Mouse (Mus musculus) liver, embryonic 12.5 days (tissue): ENCODE measurements around the gene Tcp10c. TPM values are rescaled to one million over a fixed set of nuclear protein-coding genes. Genes with fewer than 3 reads are reported as not detected.
A peak's percentile ranks its signal among the peaks of the same experiment; 100 is the strongest.
"Not testable (repeated sequence)": the region's sequence is repeated elsewhere in the genome, so short reads cannot be mapped to it uniquely, and the experiment has no call there.

Experiments used
- ATAC-seq: fragments of 200-750 bp; cut with Nextera tagmentation; 2 replicates; pipeline ENCODE4 v1.8.0; 2017; ENCODE audit warnings: moderate number of reproducible peaks, mild to moderate bottlenecking, moderate library complexity
- H3K27ac ChIP-seq: fragments of 300-500 bp; sonication (generic); 2 replicates; pipeline ENCODE4 v1.5.1; 2016; ENCODE audit warnings: mild to moderate bottlenecking
- H3K27me3 ChIP-seq: fragments of 300-500 bp; sonication (generic); replicated peaks from 2 replicates; pipeline ENCODE4 v1.6.1; 2016; ENCODE audit warnings: mild to moderate bottlenecking, moderate library complexity
- H3K36me3 ChIP-seq: fragments of 300-500 bp; sonication (generic); 2 replicates; pipeline ENCODE4 v1.6.1; 2016; ENCODE audit warnings: mild to moderate bottlenecking, moderate library complexity
- H3K4me1 ChIP-seq: fragments of 300-500 bp; sonication (generic); 2 replicates; pipeline ENCODE4 v1.6.1; 2016
- H3K4me2 ChIP-seq: fragments of 300-500 bp; sonication (generic); 2 replicates; pipeline ENCODE4 v1.6.1; 2016; ENCODE audit warnings: mild to moderate bottlenecking, moderate library complexity
- H3K4me3 ChIP-seq: fragments of 300-500 bp; sonication (generic); 2 replicates; pipeline ENCODE4 v1.5.1; 2016; ENCODE audit warnings: mild to moderate bottlenecking, moderate library complexity
- H3K9ac ChIP-seq: fragments of 300-500 bp; sonication (generic); 2 replicates; pipeline ENCODE4 v1.6.1; 2016; ENCODE audit warnings: mild to moderate bottlenecking, moderate library complexity
- H3K9me3 ChIP-seq: fragments of 300-500 bp; sonication (generic); replicated peaks from 2 replicates; pipeline ENCODE4 v1.6.1; 2016; ENCODE audit warnings: mild to moderate bottlenecking, moderate library complexity
- WGBS: fragments of 180-500 bp; shearing (Covaris S2); methylation state at CpG from one replicate; pipeline ENCODE4 v1.1.7; 2016; ENCODE audit not compliant: insufficient replicate concordance; 5-methylcytosine and 5-hydroxymethylcytosine counted together
- polyA plus RNA-seq: library from polyadenylated mRNA; unstranded; fragments of >200 nt; fragmentation: Nextera tagmentation; extraction: Ambion mirVana; gene quantifications from 2 replicates; pipeline ENCODE4 v1.2.1, GENCODE M21; 2016

Gene Tcp10c
- polyA plus RNA-seq, 1 experiment from 2014 or later: not detected

GRCm38 (mm10) chr17:13353249-13353648 is 1.1 kb upstream of the Tcp10c start:
- H3K4me3 ChIP-seq, ATAC-seq, H3K27ac ChIP-seq, H3K4me2 ChIP-seq, H3K36me3 ChIP-seq, H3K9ac ChIP-seq, H3K4me1 ChIP-seq, H3K27me3 ChIP-seq: not testable (repeated sequence)
- peaks cover 22% of the 10 kb centered on the region for H3K9me3 ChIP-seq
- WGBS: 70% methylated on average over 8 of the region's 8 CpGs

GRCm38 (mm10) chr17:13362489-13362888 is 8.1 kb downstream of the Tcp10c start:
- peak; percentile 50; the same call in 1 of the 2 replicates for ATAC-seq

GRCm38 (mm10) chr17:13363773-13364172 is 9.4 kb downstream of the Tcp10c start:
- not testable (repeated sequence) for H3K4me3 ChIP-seq, H3K4me2 ChIP-seq, H3K27ac ChIP-seq, H3K4me1 ChIP-seq, ATAC-seq, H3K9ac ChIP-seq, H3K27me3 ChIP-seq, H3K36me3 ChIP-seq
- 72% methylated on average over 4 of the region's 5 CpGs for WGBS
- peaks cover 22% of the 10 kb centered on the region for H3K9me3 ChIP-seq

More at GRCm38 (mm10) chr17:13362489-13362888, 8.1 kb downstream of the Tcp10c start:
- H3K9me3 ChIP-seq: peaks cover 18% of the 10 kb centered on the region
- H3K4me3 ChIP-seq, H3K4me1 ChIP-seq, H3K27ac ChIP-seq, H3K36me3 ChIP-seq, H3K9ac ChIP-seq, H3K4me2 ChIP-seq, H3K27me3 ChIP-seq: not testable (repeated sequence)
- WGBS: 61% methylated on average over 2 of the region's 2 CpGs

GRCm38 (mm10) chr17:13364196-13364595 is 9.8 kb downstream of the Tcp10c start:
- not testable (repeated sequence) for H3K9ac ChIP-seq, H3K27me3 ChIP-seq, H3K4me1 ChIP-seq, ATAC-seq, H3K27ac ChIP-seq, H3K4me3 ChIP-seq, H3K36me3 ChIP-seq, H3K4me2 ChIP-seq
- WGBS: 69% methylated on average over 9 of the region's 9 CpGs
- H3K9me3 ChIP-seq: peaks cover 24% of the 10 kb centered on the region

GRCm38 (mm10) chr17:13367181-13367580 is 12.8 kb downstream of the Tcp10c start:
- H3K36me3 ChIP-seq, H3K4me2 ChIP-seq, H3K4me1 ChIP-seq, H3K9ac ChIP-seq, H3K27me3 ChIP-seq, H3K4me3 ChIP-seq, ATAC-seq, H3K27ac ChIP-seq: not testable (repeated sequence)
- 81% methylated on average over 9 of the region's 9 CpGs for WGBS
- H3K9me3 ChIP-seq: peaks cover 24% of the 10 kb centered on the region

- not testable (repeated sequence) for H3K9ac ChIP-seq, H3K27me3 ChIP-seq, H3K36me3 ChIP-seq, H3K4me2 ChIP-seq, H3K27ac ChIP-seq, H3K4me3 ChIP-seq, ATAC-seq, H3K4me1 ChIP-seq
- 79% methylated on average over 7 of the region's 7 CpGs for WGBS
- peaks cover 20% of the 10 kb centered on the region for H3K9me3 ChIP-seq
Measured at GRCm38 (mm10) chr17:13368658-13369057, 14.3 kb downstream of the Tcp10c start.

GRCm38 (mm10) chr17:13370746-13371145 is 16.4 kb downstream of the Tcp10c start:
- H3K9me3 ChIP-seq: peaks cover 15% of the 10 kb centered on the region
- not testable (repeated sequence) for H3K36me3 ChIP-seq, H3K4me2 ChIP-seq, H3K9ac ChIP-seq, H3K27ac ChIP-seq, H3K4me3 ChIP-seq, H3K4me1 ChIP-seq, ATAC-seq, H3K27me3 ChIP-seq
- WGBS: 64% methylated on average over 6 of the region's 6 CpGs

- WGBS: 62% methylated on average over 3 of the region's 3 CpGs
- not testable (repeated sequence) for ATAC-seq
Measured at GRCm38 (mm10) chr17:13378341-13378740, 24.0 kb downstream of the Tcp10c start.

GRCm38 (mm10) chr17:13379951-13380615 is 25.7 kb downstream of the Tcp10c start:
- not testable (repeated sequence) for H3K27ac ChIP-seq, H3K4me3 ChIP-seq, H3K9ac ChIP-seq, H3K27me3 ChIP-seq, H3K36me3 ChIP-seq, ATAC-seq, H3K4me1 ChIP-seq, H3K9me3 ChIP-seq, H3K4me2 ChIP-seq
- 60% methylated on average over 7 of the region's 7 CpGs for WGBS

More at GRCm38 (mm10) chr17:13378341-13378740, 24.0 kb downstream of the Tcp10c start:
- not testable (repeated sequence) for H3K9me3 ChIP-seq, H3K4me3 ChIP-seq, H3K4me1 ChIP-seq, H3K4me2 ChIP-seq, H3K27me3 ChIP-seq, H3K36me3 ChIP-seq, H3K27ac ChIP-seq, H3K9ac ChIP-seq

GRCm38 (mm10) chr17:13381286-13381685 is 26.9 kb downstream of the Tcp10c start:
- not testable (repeated sequence) for H3K27me3 ChIP-seq, ATAC-seq
- WGBS: 72% methylated on average over 2 of the region's 2 CpGs

GRCm38 (mm10) chr17:13391020-13391419 is 36.6 kb downstream of the Tcp10c start:
- not testable (repeated sequence) for H3K4me3 ChIP-seq, H3K9ac ChIP-seq, H3K36me3 ChIP-seq, H3K4me1 ChIP-seq, H3K27me3 ChIP-seq, H3K4me2 ChIP-seq, ATAC-seq, H3K27ac ChIP-seq
- H3K9me3 ChIP-seq: peaks cover 18% of the 10 kb centered on the region; the same call in 1 of the 2 replicates
- 71% methylated on average over 1 of the region's 4 CpGs for WGBS

More at GRCm38 (mm10) chr17:13381286-13381685, 26.9 kb downstream of the Tcp10c start:
- H3K4me1 ChIP-seq, H3K4me2 ChIP-seq, H3K9me3 ChIP-seq, H3K27ac ChIP-seq, H3K36me3 ChIP-seq, H3K4me3 ChIP-seq, H3K9ac ChIP-seq: not testable (repeated sequence)

- H3K27me3 ChIP-seq, ATAC-seq, H3K4me2 ChIP-seq, H3K4me1 ChIP-seq, H3K27ac ChIP-seq, H3K36me3 ChIP-seq, H3K4me3 ChIP-seq, H3K9ac ChIP-seq: not testable (repeated sequence)
- peaks cover 20% of the 10 kb centered on the region for H3K9me3 ChIP-seq
- whole genome bisulfite sequencing: 70% methylated on average over 4 of the region's 5 CpGs
Measured at GRCm38 (mm10) chr17:13399961-13400360, 45.6 kb downstream of the Tcp10c start.

- H3K4me1 ChIP-seq, H3K4me3 ChIP-seq, H3K9ac ChIP-seq, H3K27me3 ChIP-seq, H3K4me2 ChIP-seq, H3K36me3 ChIP-seq, H3K27ac ChIP-seq: not testable (repeated sequence)
- H3K9me3 ChIP-seq: peaks cover 27% of the 10 kb centered on the region
- ATAC-seq: peak; percentile 48; the same call in 1 of the 2 replicates
Measured at GRCm38 (mm10) chr17:13402118-13402517, 47.7 kb downstream of the Tcp10c start.
